Mouse (Mus musculus) midbrain, embryonic 12.5 days (tissue): ENCODE data around the gene Mycbp2. TPM values are rescaled to one million over a fixed set of nuclear protein-coding genes. Genes with fewer than 3 reads are reported as not detected.

Experiments used
- ATAC-seq: fragments of 200-750 bp; cut with Nextera tagmentation; 2 replicates; pipeline ENCODE4 v1.8.0; 2017; ENCODE audit warnings: low read depth, moderate TSS enrichment, moderate library complexity; ENCODE audit not compliant: low FRiP score
- H3K27ac ChIP-seq: fragments of 300-500 bp; sonication (generic); replicated peaks from 2 replicates; pipeline ENCODE4 v1.5.1; 2016; ENCODE audit warnings: mild to moderate bottlenecking
- H3K27me3 ChIP-seq: fragments of 300-500 bp; sonication (generic); 2 replicates; pipeline ENCODE4 v1.6.1; 2016; ENCODE audit warnings: mild to moderate bottlenecking
- H3K36me3 ChIP-seq: fragments of 300-500 bp; sonication (generic); 2 replicates; pipeline ENCODE4 v1.6.1; 2016
- H3K4me1 ChIP-seq: fragments of 300-500 bp; sonication (generic); 2 replicates; pipeline ENCODE4 v1.6.1; 2016
- H3K4me2 ChIP-seq: fragments of 300-500 bp; sonication (generic); replicated peaks from 2 replicates; pipeline ENCODE4 v1.6.1; 2016; ENCODE audit warnings: mild to moderate bottlenecking, moderate library complexity
- H3K4me3 ChIP-seq: fragments of 300-500 bp; sonication (generic); 2 replicates; pipeline ENCODE4 v1.5.1; 2016; ENCODE audit warnings: mild to moderate bottlenecking
- H3K9ac ChIP-seq: fragments of 300-500 bp; sonication (generic); replicated peaks from 2 replicates; pipeline ENCODE4 v1.6.1; 2016; ENCODE audit warnings: mild to moderate bottlenecking, moderate library complexity
- H3K9me3 ChIP-seq: fragments of 300-500 bp; sonication (generic); 2 replicates; pipeline ENCODE4 v1.6.1; 2016; ENCODE audit warnings: mild to moderate bottlenecking
- WGBS: fragments of 180-500 bp; shearing (Covaris S2); methylation state at CpG from one replicate; pipeline ENCODE4 v1.1.7; 2016; 5-methylcytosine and 5-hydroxymethylcytosine counted together
- polyA plus RNA-seq: library from polyadenylated mRNA; unstranded; fragments of >200 nt; fragmentation: Nextera tagmentation; extraction: Ambion mirVana; gene quantifications from 2 replicates; pipeline ENCODE4 v1.2.1, GENCODE M21; 2016

Mycbp2 gene
- polyA plus RNA-seq, 1 experiment from 2014 or later: 34.4 TPM

GRCm38 (mm10) chr14:103065294-103066167 is 281.1 kb downstream of the Mycbp2 start:
- Histone ChIP-seq H3K4me1 (peaks cover 4% of the 10 kb centered on the region; the same call in 1 of the 2 replicates), H3K27me3 (no peaks in the 10 kb centered on the region), H3K9me3 (no peaks in the 10 kb centered on the region), H3K36me3 (no peaks in the 10 kb centered on the region), H3K4me2 (no peak overlapping the region), H3K9ac (no peak overlapping the region), H3K4me3 (no peak overlapping the region), H3K27ac (no peak overlapping the region)
- WGBS: 13% methylated on average over 10 of the region's 10 CpGs
- ATAC-seq: no peak

Other genes starting within 250 kb of the Mycbp2 start
- gene Fbxl3, start 247.2 kb downstream of the Mycbp2 start, polyA plus RNA-seq: 26.3 and 27.2 TPM in 2 replicates
- 0.09 and 0.26 TPM in 2 replicates for gene Scel, start 166.5 kb upstream of the Mycbp2 start, polyA plus RNA-seq